Mouse (Mus musculus): ENCODE measurements around the gene Wbp4. TPM values are rescaled to one million over a fixed set of nuclear protein-coding genes. Genes with fewer than 3 reads are reported as not detected.
"Not testable (repeated sequence)": the region's sequence is repeated elsewhere in the genome, so short reads cannot be mapped to it uniquely, and the experiment has no call there.

The Wbp4 gene
- 10 to 100 TPM; 24.7 to 25.8 TPM for total RNA-seq (2021)

GRCm38 (mm10) chr14:79481339-79482151, at the start of gene Wbp4:
Gene Wbp4 (minus strand): TSS chr14:79481520.
- peak; percentile 95 for DNase-seq

GRCm38 (mm10) chr14:79530761-79531160, 49.4 kb upstream of the Wbp4 start:
- DNase-seq: no peak

GRCm38 (mm10) chr14:79529581-79530554, 48.5 kb upstream of the Wbp4 start:
- DNase-seq: no peak

DNA sequence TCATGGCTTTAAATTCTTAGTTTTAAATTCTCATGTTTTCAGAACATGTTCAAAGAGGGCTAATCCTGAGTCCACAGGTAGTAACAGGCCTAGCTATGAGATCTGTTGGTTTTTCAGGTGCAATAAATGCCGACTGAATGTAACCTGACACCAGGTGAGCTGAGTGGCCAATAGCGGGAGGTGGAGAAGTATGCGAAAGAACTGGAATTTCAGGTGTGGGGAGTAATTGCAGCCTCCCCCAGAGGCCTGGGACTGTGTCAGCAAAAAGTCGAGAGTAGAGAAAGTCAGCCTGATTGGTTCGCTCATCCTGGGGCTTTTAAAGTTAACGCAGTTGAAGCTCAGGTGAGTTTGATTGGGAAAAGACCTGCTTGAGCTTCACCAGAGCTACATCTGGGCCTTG, 46.4 kb upstream of the Wbp4 start:
- DNase-seq: no peak

DNA sequence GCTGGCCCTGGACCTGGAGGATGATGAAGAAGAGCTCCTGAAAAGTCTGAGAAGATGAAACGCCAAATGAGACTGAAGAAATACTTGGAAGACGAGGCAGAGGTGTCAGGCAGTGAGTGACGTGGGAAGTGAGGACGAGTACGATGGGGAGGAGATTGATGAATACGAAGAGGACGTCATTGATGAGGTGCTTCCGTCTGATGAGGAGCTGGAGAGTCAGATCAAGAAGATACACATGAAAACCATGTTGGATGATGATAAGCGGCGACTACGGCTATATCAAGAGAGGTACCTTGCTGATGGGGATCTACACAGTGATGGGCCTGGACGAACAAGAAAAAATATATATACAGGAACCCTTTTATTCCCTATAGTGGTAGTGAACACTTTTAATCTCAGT, 44.8 kb upstream of the Wbp4 start:
- DNase-seq: not testable (repeated sequence)

DNA sequence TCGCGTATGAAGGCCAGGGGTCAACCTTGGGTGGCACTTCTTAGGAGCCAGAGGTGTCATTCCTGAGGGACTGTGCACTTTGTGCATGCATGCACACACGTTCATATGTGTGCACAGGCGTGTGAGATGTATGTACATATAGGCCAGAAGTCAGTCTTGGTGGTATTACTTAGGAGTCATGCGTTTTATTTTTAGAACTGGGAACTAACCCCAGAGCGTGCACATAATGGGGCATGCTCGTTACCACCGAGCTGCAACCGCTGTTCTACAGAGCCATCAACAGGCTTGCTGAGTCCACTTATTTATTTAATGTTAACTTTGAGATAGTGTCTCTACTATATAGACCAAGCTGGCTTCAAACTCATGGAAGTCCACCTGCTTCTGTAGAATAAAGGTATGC, 41.1 kb upstream of the Wbp4 start:
- no peak for DNase-seq

- no peak for DNase-seq
Observed at GRCm38 (mm10) chr14:79521471-79522117, 40.3 kb upstream of the Wbp4 start.

DNA sequence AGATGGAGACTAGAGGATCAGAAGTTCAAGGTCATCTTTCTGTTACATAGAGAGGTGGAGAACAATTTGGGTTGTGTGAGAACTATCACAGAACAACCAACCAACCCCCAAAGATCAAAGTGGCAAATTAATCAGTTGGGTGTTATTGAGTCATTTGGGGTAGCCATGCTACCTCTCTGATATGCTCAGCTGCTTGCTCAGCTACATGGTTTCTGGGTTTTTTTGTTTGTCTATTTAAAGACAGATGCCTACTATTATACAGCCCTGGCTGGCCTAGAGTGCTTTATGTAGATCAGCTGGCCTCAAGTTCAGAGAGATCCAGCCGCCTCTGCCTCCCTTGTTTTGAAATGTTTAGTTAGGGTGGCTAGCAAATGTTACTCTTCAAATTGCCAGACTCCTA, 39.7 kb upstream of the Wbp4 start:
- no peak for DNase-seq

GRCm38 (mm10) chr14:79520612-79521011, 39.3 kb upstream of the Wbp4 start:
- no peak for DNase-seq

DNA sequence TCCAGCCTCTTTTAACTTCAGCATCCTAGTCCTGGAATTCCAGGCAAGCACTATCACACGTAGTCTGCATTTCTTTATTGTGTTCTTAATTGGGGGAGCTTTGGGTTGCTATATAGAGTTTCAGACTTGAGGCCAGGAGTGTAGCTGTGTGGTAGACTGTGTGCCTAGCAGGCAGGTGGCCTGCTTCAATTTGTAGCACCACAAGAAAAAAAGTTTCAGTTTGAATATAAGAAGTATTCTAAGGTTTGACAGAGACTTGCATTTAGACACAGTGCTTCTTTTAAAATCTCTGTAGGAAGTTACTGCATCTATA, 38.3 kb upstream of the Wbp4 start:
- DNase-seq: no peak

DNA sequence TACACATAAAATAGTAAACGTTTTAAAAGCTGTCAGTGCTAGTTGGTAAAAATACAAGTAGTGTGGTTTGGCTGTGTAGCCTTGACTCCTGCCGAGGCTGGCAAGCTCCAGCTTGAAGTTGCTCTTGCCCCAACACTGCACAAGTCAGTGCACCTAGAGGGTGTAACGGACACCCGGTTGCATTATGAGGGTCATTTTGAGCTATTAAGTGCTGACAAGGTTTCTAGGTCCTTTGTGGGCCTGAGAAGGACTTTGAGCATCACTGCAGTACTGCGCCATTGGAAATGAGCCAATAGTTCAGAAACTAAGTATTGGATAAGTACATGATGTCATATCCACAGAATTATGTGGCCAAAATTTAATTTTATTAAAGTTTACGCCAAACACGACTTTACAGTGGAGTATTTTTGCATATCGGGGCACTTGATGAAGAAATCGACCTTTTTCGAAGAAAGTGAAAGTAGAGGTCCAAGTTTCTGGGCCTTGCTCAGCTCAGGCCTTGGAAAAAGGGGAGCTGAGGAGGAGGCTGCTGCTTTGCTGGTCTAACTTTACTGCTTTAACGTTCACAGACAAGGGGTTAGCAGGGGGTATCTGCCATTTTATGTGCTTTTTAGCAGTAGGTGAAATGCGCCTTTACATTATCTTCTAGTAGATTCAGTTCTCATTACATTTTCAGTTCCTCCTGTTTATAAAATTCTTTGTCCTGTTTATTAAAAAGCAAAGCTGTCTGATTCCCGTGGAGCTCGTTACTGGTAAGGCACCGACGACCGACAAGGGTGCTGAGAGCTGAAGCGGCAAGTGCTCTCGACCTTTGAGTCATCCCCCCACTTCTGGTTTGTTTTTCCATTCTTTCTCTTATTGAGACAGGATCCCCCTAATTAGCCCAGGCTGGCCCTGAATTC, 37.7 kb upstream of the Wbp4 start:
- no peak for DNase-seq

DNA sequence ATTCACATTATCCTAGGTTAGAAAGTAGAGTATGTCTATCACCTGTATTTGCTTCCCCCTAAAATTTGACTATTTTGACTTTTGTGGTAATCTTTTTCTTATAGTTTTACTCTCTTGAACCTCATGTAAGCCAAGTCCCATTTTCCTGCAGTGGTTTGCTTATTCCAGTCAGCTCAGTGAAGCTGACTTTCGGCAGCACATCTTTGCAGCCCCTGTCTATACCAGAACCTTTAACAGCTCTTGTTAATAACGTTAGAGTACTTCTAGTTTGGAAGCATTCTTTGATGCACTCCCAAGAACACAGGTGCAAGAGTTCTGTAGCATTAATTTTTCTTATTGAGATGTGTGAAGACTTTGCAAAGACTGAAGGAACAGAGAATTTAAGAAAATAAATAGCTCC, 36.8 kb upstream of the Wbp4 start:
- no peak for DNase-seq

DNA sequence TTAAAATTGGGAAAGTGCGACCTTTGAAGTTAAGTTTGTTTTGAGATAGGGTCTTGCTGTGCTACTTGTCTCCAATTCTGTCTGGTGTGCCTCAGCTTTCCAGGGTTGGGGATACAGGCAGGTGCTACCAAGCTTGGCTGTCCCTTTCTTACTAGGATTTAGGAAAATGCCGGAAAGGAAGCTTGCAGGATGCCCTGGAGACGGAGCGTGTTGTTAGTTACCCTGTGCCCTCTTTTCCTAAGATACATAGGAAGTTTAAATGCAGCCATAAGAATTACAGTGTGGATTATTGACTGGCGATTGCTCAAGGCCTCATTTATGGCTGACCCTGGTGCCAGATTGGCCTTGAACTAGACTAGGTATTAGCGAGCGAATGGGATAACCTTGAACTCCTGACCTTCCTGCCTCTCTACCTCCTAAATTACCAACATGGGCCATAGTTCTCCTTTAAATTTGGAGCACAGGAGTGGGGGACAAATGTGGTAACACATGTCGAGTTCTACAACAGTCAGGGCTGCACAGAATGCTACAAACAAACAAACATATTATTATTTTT, 35.9 kb upstream of the Wbp4 start:
- no peak for DNase-seq

- DNase-seq: no peak
Observed at GRCm38 (mm10) chr14:79516751-79517150, 35.4 kb upstream of the Wbp4 start.

- DNase-seq: no peak
Observed at GRCm38 (mm10) chr14:79516243-79516610, 34.9 kb upstream of the Wbp4 start.

GRCm38 (mm10) chr14:79515511-79516242, 34.4 kb upstream of the Wbp4 start:
- DNase-seq: no peak

- no peak for DNase-seq
Observed at GRCm38 (mm10) chr14:79515100-79515499, 33.8 kb upstream of the Wbp4 start.

- no peak for DNase-seq
Observed at GRCm38 (mm10) chr14:79513951-79514350, 32.6 kb upstream of the Wbp4 start.

DNA sequence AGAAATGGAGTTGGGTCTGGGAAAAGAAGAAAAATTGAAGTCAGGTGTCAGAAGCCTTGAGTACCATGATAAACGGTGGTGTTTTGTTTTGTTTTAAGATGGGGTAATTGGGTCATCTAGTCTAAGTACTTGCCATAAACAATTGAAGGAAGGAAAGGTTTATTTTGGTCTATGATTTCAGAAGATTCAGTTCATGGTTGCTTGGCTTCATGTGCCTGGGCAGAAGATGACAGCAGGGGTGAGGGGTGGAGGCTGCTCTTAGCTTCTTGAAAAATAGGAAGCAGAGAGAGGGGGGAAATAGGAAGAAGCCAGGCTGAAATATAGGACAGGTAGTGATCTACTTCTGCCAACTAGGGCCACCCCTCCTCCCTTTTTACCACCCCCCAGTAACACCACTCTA, 30.2 kb upstream of the Wbp4 start:
- no peak for DNase-seq

DNA sequence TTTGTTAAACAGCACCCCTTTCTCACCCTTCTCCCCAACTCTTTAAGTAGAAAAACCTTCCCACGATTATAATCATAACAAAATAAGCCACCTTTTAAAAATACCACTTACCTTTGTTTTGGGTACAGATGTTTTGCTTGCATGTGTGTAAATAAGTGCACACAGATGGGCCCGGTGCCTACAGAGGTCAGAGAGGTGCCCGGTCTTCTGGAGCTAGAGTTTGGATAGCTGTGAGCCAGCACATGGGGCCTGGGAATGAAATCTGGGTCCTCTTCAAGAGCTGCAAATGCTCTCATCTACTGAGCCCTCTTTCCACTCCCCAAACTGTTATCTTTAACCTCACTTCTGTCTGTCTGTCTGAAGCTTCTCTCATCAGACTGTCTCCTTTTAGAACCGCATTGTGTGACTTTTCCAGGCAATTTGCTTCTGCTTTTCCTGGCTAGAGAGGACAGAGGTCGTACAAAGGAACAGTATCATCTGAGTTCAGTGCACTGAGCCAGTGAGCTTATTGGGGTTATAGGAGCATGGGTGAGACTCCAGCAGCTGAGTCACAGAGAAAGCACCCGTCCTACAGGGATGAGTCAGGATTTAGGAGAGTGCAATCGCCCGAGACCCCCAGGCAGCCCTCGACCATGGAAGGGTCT, 27.5 kb upstream of the Wbp4 start:
- no peak for DNase-seq

- no peak for DNase-seq
Observed at GRCm38 (mm10) chr14:79507846-79508245, 26.5 kb upstream of the Wbp4 start.
